Mouse (Mus musculus) thymus, adult 2 months (tissue): ENCODE data around the gene Ranbp9. TPM values are rescaled to one million over a fixed set of nuclear protein-coding genes. Genes with fewer than 3 reads are reported as not detected.

Source experiments
- DNase-seq: peaks from one replicate; pipeline ENCODE4 v3.0.0; 2021
- H3K27ac ChIP-seq: fragments of 200-500 bp; 2 replicates; pipeline ENCODE4 v1.5.1; 2012; ENCODE audit warnings: low read length, control low read depth; ENCODE audit not compliant: control insufficient read depth, insufficient read depth
- H3K27me3 ChIP-seq: fragments of 200-500 bp; 2 replicates; pipeline ENCODE4 v1.6.1; 2012; ENCODE audit warnings: mild to moderate bottlenecking, low read length, moderate library complexity, mixed read lengths; ENCODE audit not compliant: control insufficient read depth, insufficient read depth
- H3K36me3 ChIP-seq: fragments of 200-500 bp; 2 replicates; pipeline ENCODE4 v1.6.1; 2012; ENCODE audit warnings: mild to moderate bottlenecking, low read length, moderate library complexity; ENCODE audit not compliant: control insufficient read depth, insufficient read depth
- H3K4me1 ChIP-seq: fragments of 200-500 bp; replicated peaks from 2 replicates; pipeline ENCODE4 v1.6.1; 2012; ENCODE audit warnings: low read length; ENCODE audit not compliant: control insufficient read depth, insufficient read depth
- H3K4me3 ChIP-seq: fragments of 200-500 bp; 2 replicates; pipeline ENCODE4 v1.5.1; 2012; ENCODE audit warnings: mild to moderate bottlenecking, low read length, control low read depth, moderate library complexity; ENCODE audit not compliant: control insufficient read depth, insufficient read depth
- CTCF ChIP-seq: fragments of 200-500 bp; IDR thresholded peaks from 2 replicates; pipeline ENCODE4 v1.5.1; 2012; ENCODE audit warnings: mild to moderate bottlenecking, control low read depth, low read length, moderate library complexity, borderline replicate concordance; ENCODE audit not compliant: control insufficient read depth, poor library complexity, insufficient read depth; ENCODE audit errors: extremely low read depth
- POLR2A ChIP-seq: fragments of 200-500 bp; IDR thresholded peaks from 2 replicates; pipeline ENCODE4 v1.6.1; 2012; ENCODE audit warnings: mild to moderate bottlenecking, low read length, control low read depth, moderate library complexity; ENCODE audit not compliant: control insufficient read depth, poor library complexity, insufficient read depth; ENCODE audit errors: extremely low read depth
- WGBS: fragments of 180-500 bp; shearing (Covaris S2); methylation state at CpG from one replicate; pipeline ENCODE4 v1.1.7; 2018; 5-methylcytosine and 5-hydroxymethylcytosine counted together
- polyA plus RNA-seq: library from polyadenylated mRNA; depleted of rRNA; stranded (reverse); fragments of >200 nt; gene quantifications from 2 replicates; pipeline ENCODE4 v1.2.3, GENCODE M21; 2012; rRNA removed

Gene Ranbp9
- polyA plus RNA-seq = 26.7 and 35.6 TPM in 2 replicates

DNA sequence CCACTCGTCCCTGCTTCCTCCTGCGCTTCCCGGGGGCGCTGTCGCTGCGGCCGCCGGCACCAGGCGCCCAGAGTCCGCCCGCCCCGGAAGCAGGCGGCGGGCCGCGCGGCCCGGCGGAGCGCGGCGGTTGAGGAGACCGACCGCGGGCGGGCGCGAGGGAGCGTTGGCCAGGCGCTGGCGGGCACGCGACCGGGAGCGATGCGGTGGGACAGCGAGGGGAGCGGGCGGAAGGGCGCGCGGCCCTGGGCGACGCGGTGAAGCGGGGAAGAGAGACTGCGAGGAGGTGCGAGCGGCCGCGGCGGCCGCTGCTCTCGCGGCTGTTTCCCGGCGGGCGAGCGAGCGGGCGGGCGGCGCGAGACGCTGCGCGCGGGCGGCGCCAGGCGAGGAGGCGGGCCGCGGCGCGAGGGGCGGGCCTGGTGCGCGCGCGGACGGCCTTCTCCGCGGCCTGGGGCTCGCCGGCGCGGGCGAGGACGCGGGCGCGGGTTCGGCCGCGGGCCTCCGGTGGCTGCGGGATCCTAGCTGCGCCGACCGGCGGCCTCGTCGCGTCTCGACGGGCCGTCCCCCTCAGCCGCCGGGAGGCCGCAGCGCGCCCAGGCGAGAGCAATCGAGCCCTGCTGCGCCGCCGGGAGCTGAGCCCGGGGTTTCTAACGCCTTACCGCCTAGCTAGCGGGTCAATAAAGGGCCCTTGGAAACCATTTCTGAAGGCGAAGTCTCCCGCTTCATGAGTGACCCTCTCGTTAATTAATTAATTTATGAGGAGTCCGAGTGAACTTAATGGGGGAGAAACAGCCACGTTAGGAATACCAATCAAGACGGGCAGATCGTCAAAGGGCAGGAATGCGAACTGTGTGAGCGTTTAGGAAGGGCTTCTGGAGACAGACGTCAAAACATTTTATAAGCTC is at the start of gene Ranbp9:
Gene Ranbp9, minus strand, starts transcription at position 326 of the 902 bp plus-strand sequence.
- Histone ChIP-seq H3K27me3 (no peaks in the 10 kb centered on the region), H3K36me3 (no peaks in the 10 kb centered on the region), H3K4me1 (peaks cover 4% of the 10 kb centered on the region), H3K27ac (peak within 1 kb of the TSS; percentile 90), H3K4me3 (peak within 1 kb of the TSS; percentile 99)
- TF ChIP-seq CTCF (no peak), POLR2A (peak; percentile 98)
- WGBS = 7% methylated on average over 132 of the region's 132 CpGs
- DNase-seq = peak; percentile 72

DNA sequence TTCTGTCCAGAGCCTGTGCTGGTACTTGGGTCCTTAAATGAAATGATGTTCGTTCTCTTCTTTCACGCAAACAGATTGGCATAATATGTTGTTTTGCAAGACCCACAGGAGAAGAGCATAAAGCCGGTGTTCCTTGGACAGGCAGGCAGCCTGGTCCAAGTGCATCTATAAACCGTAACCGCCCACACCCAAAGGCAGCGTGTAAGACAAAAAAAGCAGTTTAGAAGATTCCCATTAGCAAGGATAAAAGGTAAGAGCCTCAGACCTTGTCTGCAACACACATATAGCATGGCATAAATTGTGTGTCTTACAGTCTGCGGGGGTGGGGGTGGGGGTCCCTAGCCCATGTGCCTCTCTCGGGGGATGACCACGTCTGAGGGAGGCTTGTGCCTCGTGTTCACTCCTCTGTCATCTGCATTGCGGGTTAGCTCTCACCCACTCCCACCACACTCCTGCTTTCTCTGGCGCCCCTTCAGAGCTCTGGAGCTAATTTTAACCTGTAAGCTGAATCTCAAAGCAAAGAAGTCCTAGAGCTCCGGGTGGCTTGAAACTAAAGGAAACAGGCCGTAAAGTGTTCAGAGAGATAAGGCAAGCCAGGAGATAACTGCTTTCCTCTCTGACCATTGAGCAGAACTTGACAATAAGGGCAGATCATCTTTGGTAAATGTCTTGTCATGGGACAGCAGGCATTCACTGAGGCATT is 49.2 kb upstream of the Ranbp9 start:
- Histone ChIP-seq H3K4me3 (no peak overlapping the region), H3K36me3 (no peaks in the 10 kb centered on the region), H3K4me1 (peaks cover 13% of the 10 kb centered on the region), H3K27me3 (no peaks in the 10 kb centered on the region), H3K27ac (no peak overlapping the region)
- TF ChIP-seq POLR2A (no peak), CTCF (no peak)
- 54% methylated on average over 14 of the region's 14 CpGs for WGBS
- DNase-seq = no peak

GRCm38 (mm10) chr13:43526289-43526688 is 45.2 kb upstream of the Ranbp9 start:
- Histone ChIP-seq H3K36me3 (no peaks in the 10 kb centered on the region), H3K4me3 (no peak overlapping the region), H3K27me3 (no peaks in the 10 kb centered on the region), H3K27ac (no peak overlapping the region), H3K4me1 (peaks cover 15% of the 10 kb centered on the region)
- DNase-seq = no peak
- TF ChIP-seq POLR2A (no peak), CTCF (no peak)
- 93% methylated on average over 5 of the region's 5 CpGs for WGBS

DNA sequence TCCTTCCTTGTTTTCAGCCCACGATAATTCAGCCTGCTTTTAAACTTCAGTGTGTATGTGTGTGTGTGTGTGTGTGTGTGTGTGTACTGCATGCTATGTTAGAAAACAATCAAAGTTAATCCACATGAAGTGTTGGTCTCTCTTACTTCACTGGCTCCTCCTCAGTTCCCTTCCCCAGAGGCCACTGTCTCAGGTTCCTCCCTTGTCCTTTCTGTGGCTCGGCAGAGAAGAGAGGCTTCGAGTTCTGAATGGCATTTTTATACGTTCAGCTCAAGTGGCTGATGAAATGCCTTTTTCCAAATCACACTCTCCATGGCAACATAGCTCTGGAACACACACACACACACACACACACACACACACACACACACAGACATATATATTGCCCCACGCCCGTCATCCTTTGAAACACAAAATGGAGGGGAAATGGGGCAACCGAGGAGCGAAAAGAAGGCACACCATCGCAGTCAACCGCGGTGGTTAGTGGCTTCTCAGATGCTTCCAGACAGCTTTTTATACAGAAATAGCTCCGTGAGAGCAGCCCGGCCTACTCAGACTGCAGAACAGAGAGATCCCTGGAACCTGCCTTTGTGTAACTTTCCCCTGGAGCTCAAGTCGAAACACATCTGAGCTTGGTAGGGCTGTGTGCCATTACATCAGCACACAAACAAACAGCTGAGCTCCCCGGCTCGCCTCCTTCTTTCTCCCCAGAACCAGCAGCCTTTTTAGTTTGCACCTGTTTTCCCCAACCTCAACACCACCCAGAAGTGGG is 44.5 kb upstream of the Ranbp9 start:
- Histone ChIP-seq H3K36me3 (no peaks in the 10 kb centered on the region), H3K27ac (peak overlapping the region; percentile 73), H3K4me3 (peak overlapping the region; percentile 39), H3K27me3 (no peaks in the 10 kb centered on the region), H3K4me1 (peaks cover 12% of the 10 kb centered on the region)
- peak; percentile 30 for DNase-seq
- WGBS = 4% methylated on average over 16 of the region's 16 CpGs
- no peak for TF ChIP-seq POLR2A

DNA sequence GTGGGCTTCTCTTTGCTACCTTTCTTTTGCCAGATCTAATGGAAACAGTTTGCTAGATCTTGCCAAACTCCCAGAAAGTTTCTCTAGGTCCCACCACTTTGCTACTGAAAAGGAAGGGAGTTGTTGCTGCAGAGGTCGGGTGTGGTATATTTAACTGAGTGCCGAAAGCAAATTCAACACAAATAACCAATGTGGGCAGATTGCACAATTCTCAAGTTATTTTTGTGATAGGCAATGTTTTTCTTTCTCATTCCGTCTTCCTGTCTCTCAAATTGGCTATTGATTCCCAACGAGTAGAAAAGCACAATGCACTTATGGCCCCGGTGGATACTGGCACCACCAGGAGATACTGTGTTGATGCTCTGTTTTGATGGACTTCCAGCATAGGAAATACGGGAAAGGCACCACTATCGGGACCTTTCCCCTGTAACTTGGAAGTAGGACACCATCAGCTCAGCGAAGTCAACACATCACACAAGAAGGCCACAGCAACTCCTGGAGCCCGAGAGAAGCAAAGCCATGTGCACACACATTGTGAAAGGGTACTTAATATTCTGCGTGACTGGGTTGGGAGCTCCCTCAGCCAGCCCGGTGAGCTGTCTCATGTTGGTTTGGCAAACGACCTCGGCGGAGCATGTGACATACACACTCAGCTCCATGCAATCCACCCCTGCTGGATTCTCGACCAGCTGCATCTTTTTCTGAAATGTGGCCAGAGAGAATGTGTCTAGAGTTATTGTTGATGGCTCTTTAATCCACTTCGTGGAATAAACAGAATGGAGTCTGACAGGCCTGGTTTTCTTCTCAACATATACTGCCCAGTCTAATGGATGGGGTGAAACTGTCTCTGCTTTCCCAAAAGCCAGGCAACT is 43.6 kb upstream of the Ranbp9 start:
- Histone ChIP-seq H3K4me3 (no peak overlapping the region), H3K27ac (no peak overlapping the region), H3K27me3 (no peaks in the 10 kb centered on the region), H3K4me1 (peaks cover 12% of the 10 kb centered on the region), H3K36me3 (no peaks in the 10 kb centered on the region)
- no peak for TF ChIP-seq POLR2A
- no peak for TF ChIP-seq CTCF
- no peak for DNase-seq
- 55% methylated on average over 16 of the region's 16 CpGs for WGBS
